Mouse (Mus musculus) forebrain, embryonic 16.5 days (tissue): ENCODE measurements at regions not wholly inside any gene's neighbourhood (a gene's known extent, or its start where the extent isn't known, plus 50 kb on each side); places are given as distances from the start of the nearest gene placed in this dataset.
"Not testable (repeated sequence)": the region's sequence is repeated elsewhere in the genome, so short reads cannot be mapped to it uniquely, and the experiment has no call there.

Experiments used
- ATAC-seq: fragments of 200-750 bp; cut with Nextera tagmentation; 2 replicates; pipeline ENCODE4 v1.8.0; 2017; ENCODE audit warnings: mild to moderate bottlenecking, moderate library complexity
- H3K27ac ChIP-seq: fragments of 300-500 bp; sonication (generic); 2 replicates; pipeline ENCODE4 v1.5.1; 2014; ENCODE audit warnings: low read length, control low read depth
- H3K27me3 ChIP-seq: fragments of 300-500 bp; sonication (generic); replicated peaks from 2 replicates; pipeline ENCODE4 v1.6.1; 2014; ENCODE audit warnings: low read length; ENCODE audit not compliant: control insufficient read depth, insufficient read depth
- H3K36me3 ChIP-seq: fragments of 300-500 bp; sonication (generic); 2 replicates; pipeline ENCODE4 v1.6.1; 2014; ENCODE audit not compliant: control insufficient read depth, insufficient read depth
- H3K4me1 ChIP-seq: fragments of 300-500 bp; sonication (generic); replicated peaks from 2 replicates; pipeline ENCODE4 v1.6.1; 2014; ENCODE audit warnings: low read length; ENCODE audit not compliant: control insufficient read depth, insufficient read depth
- H3K4me2 ChIP-seq: fragments of 300-500 bp; sonication (generic); 2 replicates; pipeline ENCODE4 v1.6.1; 2014; ENCODE audit warnings: mild to moderate bottlenecking, low read length, control low read depth
- H3K4me3 ChIP-seq: fragments of 300-500 bp; sonication (generic); replicated peaks from 2 replicates; pipeline ENCODE4 v1.5.1; 2014; ENCODE audit warnings: mild to moderate bottlenecking, low read length, control low read depth
- H3K9ac ChIP-seq: fragments of 300-500 bp; sonication (generic); replicated peaks from 2 replicates; pipeline ENCODE4 v1.6.1; 2014; ENCODE audit warnings: low read depth, low read length, control low read depth
- H3K9me3 ChIP-seq: fragments of 300-500 bp; sonication (generic); 2 replicates; pipeline ENCODE4 v1.6.1; 2016; ENCODE audit warnings: low read length; ENCODE audit not compliant: control insufficient read depth
- WGBS: fragments of 180-500 bp; shearing (Covaris S2); extraction: QIAGEN DNeasy Blood & Tissue Kit; methylation state at CpG from one replicate; pipeline ENCODE4 v1.1.7; 2014; 5-methylcytosine and 5-hydroxymethylcytosine counted together

DNA sequence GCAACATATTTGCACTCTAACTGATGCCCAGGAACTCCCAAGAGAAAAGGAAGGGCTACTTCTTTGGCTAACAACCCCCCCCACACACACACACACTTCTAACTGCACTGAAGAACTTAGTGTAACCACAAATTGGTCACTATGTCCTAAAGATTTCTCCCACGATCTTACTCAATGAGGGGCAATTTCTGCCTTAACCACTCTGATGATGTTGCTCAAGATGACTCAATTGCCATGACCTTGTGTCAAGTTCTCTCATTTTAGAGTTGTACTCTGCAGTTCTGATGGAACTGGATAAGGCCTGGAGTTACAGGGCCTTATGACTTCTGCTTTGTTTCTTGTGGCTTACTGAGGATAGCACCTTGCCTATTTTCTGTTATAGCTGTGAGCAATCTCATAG lies 81.7 kb downstream of the Sem1 start:
- Histone ChIP-seq H3K36me3 (no peaks in the 10 kb centered on the region), H3K4me2 (no peak overlapping the region), H3K4me1 (no peaks in the 10 kb centered on the region), H3K9me3 (no peaks in the 10 kb centered on the region), H3K27ac (no peak overlapping the region), H3K27me3 (no peaks in the 10 kb centered on the region), H3K4me3 (no peak overlapping the region), H3K9ac (no peak overlapping the region)
- WGBS: 86% methylated on average over 1 of the region's 1 CpGs
- no peak for ATAC-seq

DNA sequence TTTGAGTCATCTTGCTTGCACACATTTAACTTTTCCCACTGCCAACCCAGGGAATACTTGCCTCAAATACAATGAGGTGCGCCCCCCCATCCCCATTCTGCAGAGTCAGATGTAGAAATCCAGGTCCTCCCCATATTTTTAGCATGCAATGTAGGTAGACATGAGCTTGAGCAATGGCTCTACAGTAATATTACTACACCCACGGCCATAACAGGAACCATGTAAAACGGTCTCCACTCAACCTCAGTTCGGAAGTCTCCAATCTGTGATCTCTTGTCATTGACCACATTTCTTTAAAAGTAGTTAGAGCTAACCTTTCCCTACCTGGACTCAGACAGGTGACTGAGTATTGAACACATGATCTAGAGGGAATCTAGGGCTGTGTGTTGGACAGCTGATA lies 82.1 kb downstream of the Sem1 start:
- H3K9ac ChIP-seq: no peak overlapping the region
- no peaks in the 10 kb centered on the region for H3K27me3 ChIP-seq
- H3K36me3 ChIP-seq: no peaks in the 10 kb centered on the region
- 92% methylated on average over 4 of the region's 4 CpGs for WGBS
- H3K27ac ChIP-seq: no peak overlapping the region
- no peak for ATAC-seq
- no peaks in the 10 kb centered on the region for H3K9me3 ChIP-seq
- no peaks in the 10 kb centered on the region for H3K4me1 ChIP-seq
- H3K4me3 ChIP-seq: no peak overlapping the region
- no peak overlapping the region for H3K4me2 ChIP-seq

DNA sequence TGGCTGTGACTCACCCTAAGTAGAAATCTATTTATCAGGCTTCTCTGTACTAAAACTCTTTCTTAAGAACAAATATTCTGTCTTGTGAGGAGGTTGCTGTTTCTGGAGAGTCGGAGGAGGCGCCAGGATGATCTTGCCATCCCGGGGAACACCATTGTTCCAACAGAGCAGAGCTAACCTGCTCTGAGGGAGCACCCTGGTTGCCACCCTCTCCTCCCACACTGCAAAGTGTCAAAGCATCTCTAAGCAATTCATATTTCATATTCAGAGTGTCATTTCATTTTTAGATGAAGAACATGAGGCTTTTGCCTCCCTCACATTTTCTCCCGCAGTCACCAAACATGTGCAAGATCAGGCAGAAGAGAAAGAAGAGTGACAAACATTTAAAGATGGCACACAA lies 90.3 kb downstream of the Sem1 start:
- no peak overlapping the region for H3K4me3 ChIP-seq
- H3K27ac ChIP-seq: no peak overlapping the region
- no peak for ATAC-seq
- H3K9me3 ChIP-seq: no peaks in the 10 kb centered on the region
- WGBS: 87% methylated on average over 4 of the region's 4 CpGs
- no peaks in the 10 kb centered on the region for H3K27me3 ChIP-seq
- no peak overlapping the region for H3K9ac ChIP-seq
- no peak overlapping the region for H3K4me2 ChIP-seq
- no peaks in the 10 kb centered on the region for H3K36me3 ChIP-seq
- H3K4me1 ChIP-seq: no peaks in the 10 kb centered on the region

DNA sequence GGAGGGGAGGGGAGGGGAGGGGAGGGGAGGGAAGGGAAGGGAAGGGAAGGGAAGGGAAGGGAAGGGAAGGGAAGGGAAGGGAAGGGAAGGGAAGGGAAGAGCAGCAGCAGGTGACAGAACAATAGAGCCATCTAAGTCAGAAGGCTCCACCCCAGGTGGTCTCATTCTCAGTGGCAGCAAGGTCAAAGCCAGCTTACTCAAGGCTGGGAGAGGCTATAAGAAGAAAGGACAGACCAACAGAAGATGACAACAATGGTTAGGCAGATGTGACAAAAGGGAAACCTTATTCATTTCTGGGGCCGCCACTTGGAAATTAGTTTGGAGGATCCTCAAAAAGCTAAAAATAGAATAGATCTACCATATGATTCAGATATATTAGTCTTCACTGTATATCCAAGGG lies 96.9 kb downstream of the Sem1 start:
- 95% methylated on average over 1 of the region's 1 CpGs for WGBS

DNA sequence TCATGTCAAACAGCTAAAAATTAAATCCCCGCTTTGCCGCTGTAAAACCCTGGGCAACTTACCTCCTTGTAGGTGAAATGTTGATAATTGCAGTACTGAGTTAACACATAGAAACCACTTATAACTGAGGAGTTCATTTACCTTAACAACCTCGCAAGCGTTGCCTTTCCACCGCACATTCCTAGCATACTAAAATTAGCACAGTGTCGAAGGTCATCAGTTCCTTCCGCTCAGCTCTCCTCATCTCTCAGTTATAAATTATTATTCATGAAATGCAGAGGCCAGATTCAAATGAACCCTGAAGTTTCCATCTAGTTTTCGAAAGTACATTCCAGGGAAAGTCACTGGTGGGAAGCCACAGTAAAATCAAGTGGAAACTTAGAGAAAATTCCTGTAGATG lies 108.1 kb downstream of the Sem1 start:
- no peaks in the 10 kb centered on the region for H3K27me3 ChIP-seq
- no peak overlapping the region for H3K4me2 ChIP-seq
- no peaks in the 10 kb centered on the region for H3K36me3 ChIP-seq
- no peaks in the 10 kb centered on the region for H3K9me3 ChIP-seq
- 87% methylated on average over 8 of the region's 8 CpGs for WGBS
- H3K9ac ChIP-seq: no peak overlapping the region
- no peak overlapping the region for H3K27ac ChIP-seq
- no peaks in the 10 kb centered on the region for H3K4me1 ChIP-seq
- ATAC-seq: no peak
- H3K4me3 ChIP-seq: no peak overlapping the region

More for the DNA sequence above, 96.9 kb downstream of the Sem1 start:
- not testable (repeated sequence) for H3K27ac ChIP-seq, H3K9me3 ChIP-seq, H3K4me3 ChIP-seq, H3K4me2 ChIP-seq, H3K27me3 ChIP-seq, H3K4me1 ChIP-seq, H3K36me3 ChIP-seq, ATAC-seq, H3K9ac ChIP-seq

DNA sequence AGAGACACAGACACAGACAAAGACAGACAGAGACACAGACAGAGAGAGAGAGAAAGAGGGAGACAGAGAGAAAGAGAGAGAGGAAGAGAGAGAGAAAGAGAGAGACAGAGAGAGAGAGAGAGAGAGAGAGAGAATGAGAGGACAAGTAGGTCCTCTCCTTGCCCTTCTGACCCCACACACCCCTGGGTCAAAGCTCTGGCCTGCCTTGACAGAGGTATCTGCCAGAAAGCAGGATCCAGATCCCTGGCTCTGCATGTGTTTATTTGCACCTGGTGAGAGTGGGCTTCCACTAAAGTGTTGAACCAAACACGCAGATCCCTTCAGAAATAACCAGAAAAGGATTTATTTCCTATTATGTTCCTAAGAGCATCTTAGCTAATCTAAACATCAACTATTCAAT lies 110.9 kb downstream of the Sem1 start:
- ATAC-seq: no peak
- Histone ChIP-seq H3K9me3 (no peaks in the 10 kb centered on the region), H3K36me3 (no peaks in the 10 kb centered on the region), H3K4me1 (peaks cover 12% of the 10 kb centered on the region), H3K9ac (no peak overlapping the region), H3K4me2 (no peak overlapping the region), H3K4me3 (no peak overlapping the region), H3K27ac (no peak overlapping the region), H3K27me3 (no peaks in the 10 kb centered on the region)
- 29% methylated on average over 1 of the region's 1 CpGs for WGBS

DNA sequence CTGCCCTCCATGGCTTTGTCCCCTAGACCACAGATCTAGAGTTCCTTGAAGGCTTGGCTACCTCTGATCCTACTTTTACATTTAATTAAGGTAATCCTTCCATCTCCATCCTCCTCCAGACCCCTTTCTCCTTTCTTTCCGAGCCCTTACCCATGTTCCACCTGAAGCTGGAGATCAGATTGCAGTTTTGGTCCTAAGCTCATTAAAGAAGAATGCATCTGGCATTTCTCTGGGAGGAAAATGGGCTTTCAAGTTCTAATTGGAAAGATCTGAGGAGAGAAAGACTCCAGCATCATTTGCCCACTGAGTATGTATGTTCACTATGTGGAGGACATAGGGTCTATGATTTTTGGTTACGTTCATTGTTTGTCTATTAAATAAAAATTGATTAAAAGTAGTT lies 112.2 kb downstream of the Sem1 start:
- Histone ChIP-seq H3K27ac (no peak overlapping the region), H3K4me1 (peaks cover 12% of the 10 kb centered on the region), H3K9ac (no peak overlapping the region), H3K4me3 (no peak overlapping the region), H3K27me3 (no peaks in the 10 kb centered on the region), H3K36me3 (no peaks in the 10 kb centered on the region), H3K9me3 (no peaks in the 10 kb centered on the region), H3K4me2 (no peak overlapping the region)
- 33% methylated on average over 2 of the region's 2 CpGs for WGBS
- no peak for ATAC-seq

DNA sequence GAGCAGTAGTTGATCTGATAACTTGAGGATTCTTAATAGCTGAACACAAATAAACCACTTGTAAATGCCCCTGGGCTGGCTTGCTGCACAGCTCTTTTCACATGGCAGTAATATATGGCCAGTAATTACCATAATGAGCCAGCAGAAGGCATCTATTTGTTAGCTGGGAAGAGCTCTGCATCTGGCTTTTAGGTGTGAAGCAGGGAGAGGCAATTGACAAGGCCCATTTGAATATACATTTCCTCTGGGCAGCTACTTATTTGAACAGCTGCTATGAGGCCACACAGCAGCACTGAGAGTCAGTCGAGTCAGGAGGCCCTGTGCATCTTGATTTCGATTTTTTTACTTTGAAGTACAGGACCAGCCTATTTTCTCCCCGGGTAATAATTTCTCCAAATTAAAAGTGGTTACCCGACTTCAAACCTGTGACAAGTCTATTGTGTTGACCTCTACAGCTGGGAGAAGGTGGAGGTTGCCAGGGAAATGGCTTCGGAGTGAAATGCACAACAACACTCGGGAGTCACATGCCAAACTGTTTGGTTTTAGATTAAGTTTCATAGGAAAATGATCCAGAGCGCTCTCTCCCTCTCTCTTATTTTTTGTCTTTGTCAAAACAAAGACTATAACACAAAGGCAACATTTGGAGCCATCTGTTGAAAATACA lies 114.5 kb downstream of the Sem1 start:
- 9% methylated on average over 7 of the region's 7 CpGs for WGBS
- ATAC-seq: peak; percentile 69
- no peak overlapping the region for H3K4me3 ChIP-seq
- H3K36me3 ChIP-seq: no peaks in the 10 kb centered on the region
- no peak overlapping the region for H3K9ac ChIP-seq
- no peak overlapping the region for H3K27ac ChIP-seq
- H3K4me1 ChIP-seq: peaks cover 18% of the 10 kb centered on the region
- H3K9me3 ChIP-seq: no peaks in the 10 kb centered on the region
- H3K4me2 ChIP-seq: no peak overlapping the region
- H3K27me3 ChIP-seq: no peaks in the 10 kb centered on the region

DNA sequence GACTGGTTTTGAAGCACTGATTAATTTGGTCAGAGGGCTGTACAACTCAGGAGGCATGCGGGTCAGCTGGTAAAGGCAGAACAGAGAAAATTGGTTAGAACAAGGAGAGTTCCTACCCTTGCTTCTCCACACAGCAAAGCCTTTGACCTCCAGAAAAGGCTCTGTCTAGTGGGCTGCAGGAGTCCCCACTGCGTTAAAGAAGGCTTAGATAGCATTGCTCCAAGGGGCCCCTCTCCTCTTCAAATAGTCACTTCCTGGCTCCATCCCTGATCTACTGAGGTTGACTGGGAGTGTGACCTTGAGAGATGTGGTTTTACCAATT lies 118.6 kb downstream of the Sem1 start:
- H3K4me1 ChIP-seq: peaks cover 18% of the 10 kb centered on the region
- no peak overlapping the region for H3K27ac ChIP-seq
- H3K4me3 ChIP-seq: no peak overlapping the region
- H3K4me2 ChIP-seq: peak overlapping the region; percentile 37
- peak; percentile 30 for ATAC-seq
- no peaks in the 10 kb centered on the region for H3K9me3 ChIP-seq
- H3K9ac ChIP-seq: no peak overlapping the region
- H3K36me3 ChIP-seq: no peaks in the 10 kb centered on the region
- WGBS: 9% methylated on average over 2 of the region's 2 CpGs
- H3K27me3 ChIP-seq: no peaks in the 10 kb centered on the region
